Mouse (Mus musculus) right cerebral cortex, postnatal 14 days (tissue): Measurements from ENCODE around the gene Gm20388.
"Not testable (repeated sequence)": the region's sequence is repeated elsewhere in the genome, so short reads cannot be mapped to it uniquely, and the experiment has no call there.

Source experiments
- DNase-seq: peaks from one replicate; pipeline ENCODE4 v3.0.0; 2022

The Gm20388 gene

GRCm38 (mm10) chr8:123988605-123989038 is 4078.0 kb downstream of the Gm20388 start:
- DNase-seq: no peak

- no peak for DNase-seq
These were observed 4078.5 kb downstream of the Gm20388 start for GRCm38 (mm10) chr8:123989128-123989527.

- DNase-seq: no peak
These were observed 4079.8 kb downstream of the Gm20388 start for GRCm38 (mm10) chr8:123990277-123991049.

GRCm38 (mm10) chr8:123992587-123992986 is 4081.9 kb downstream of the Gm20388 start:
- no peak for DNase-seq

GRCm38 (mm10) chr8:123993597-123993996 is 4083.0 kb downstream of the Gm20388 start:
- no peak for DNase-seq

GRCm38 (mm10) chr8:123993997-123994396 is 4083.4 kb downstream of the Gm20388 start:
- no peak for DNase-seq

- no peak for DNase-seq
These were observed 4088.9 kb downstream of the Gm20388 start for GRCm38 (mm10) chr8:123999568-123999967.

GRCm38 (mm10) chr8:124002546-124003108 is 4092.0 kb downstream of the Gm20388 start:
- DNase-seq: no peak

GRCm38 (mm10) chr8:124007829-124008228 is 4097.2 kb downstream of the Gm20388 start:
- no peak for DNase-seq

GRCm38 (mm10) chr8:124011580-124011979 is 4100.9 kb downstream of the Gm20388 start:
- DNase-seq: no peak

- no peak for DNase-seq
These were observed 4101.4 kb downstream of the Gm20388 start for GRCm38 (mm10) chr8:124011989-124012586.

- not testable (repeated sequence) for DNase-seq
These were observed 4103.7 kb downstream of the Gm20388 start for GRCm38 (mm10) chr8:124014299-124014698.

- DNase-seq: no peak
These were observed 4104.1 kb downstream of the Gm20388 start for GRCm38 (mm10) chr8:124014751-124015150.

- DNase-seq: no peak
These were observed 4109.1 kb downstream of the Gm20388 start for GRCm38 (mm10) chr8:124019782-124020181.

- DNase-seq: peak; percentile 66
These were observed 4110.0 kb downstream of the Gm20388 start for GRCm38 (mm10) chr8:124020439-124021236.

- peak; percentile 92 for DNase-seq
These were observed 4110.9 kb downstream of the Gm20388 start, which contains the start of the genes Taf5l and Urb2 for GRCm38 (mm10) chr8:124021237-124022227. TSS of gene Taf5l (minus strand) at chr8:124021397. TSS of gene Urb2 (plus strand) at chr8:124021508.

- DNase-seq: not testable (repeated sequence)
These were observed 4115.6 kb downstream of the Gm20388 start for GRCm38 (mm10) chr8:124026265-124026664.

GRCm38 (mm10) chr8:124027831-124028230 is 4117.2 kb downstream of the Gm20388 start:
- DNase-seq: no peak

- DNase-seq: no peak
These were observed 4122.8 kb downstream of the Gm20388 start for GRCm38 (mm10) chr8:124033400-124033799.

GRCm38 (mm10) chr8:124038121-124038520 is 4127.5 kb downstream of the Gm20388 start:
- DNase-seq: no peak

- DNase-seq: no peak
These were observed 4128.7 kb downstream of the Gm20388 start for GRCm38 (mm10) chr8:124039351-124039750.

GRCm38 (mm10) chr8:124042201-124042600 is 4131.6 kb downstream of the Gm20388 start:
- no peak for DNase-seq
